Mouse (Mus musculus): ENCODE measurements around the gene Vps25. TPM values are rescaled to one million over a fixed set of nuclear protein-coding genes. Genes with fewer than 3 reads are reported as not detected.
A peak's percentile ranks its signal among the peaks of the same experiment; 100 is the strongest.

The Vps25 gene
- 122 and 133 TPM in 2 replicates for polyA plus RNA-seq (2014; fragmentation: Nextera tagmentation; extraction: Ambion mirVana)

DNA sequence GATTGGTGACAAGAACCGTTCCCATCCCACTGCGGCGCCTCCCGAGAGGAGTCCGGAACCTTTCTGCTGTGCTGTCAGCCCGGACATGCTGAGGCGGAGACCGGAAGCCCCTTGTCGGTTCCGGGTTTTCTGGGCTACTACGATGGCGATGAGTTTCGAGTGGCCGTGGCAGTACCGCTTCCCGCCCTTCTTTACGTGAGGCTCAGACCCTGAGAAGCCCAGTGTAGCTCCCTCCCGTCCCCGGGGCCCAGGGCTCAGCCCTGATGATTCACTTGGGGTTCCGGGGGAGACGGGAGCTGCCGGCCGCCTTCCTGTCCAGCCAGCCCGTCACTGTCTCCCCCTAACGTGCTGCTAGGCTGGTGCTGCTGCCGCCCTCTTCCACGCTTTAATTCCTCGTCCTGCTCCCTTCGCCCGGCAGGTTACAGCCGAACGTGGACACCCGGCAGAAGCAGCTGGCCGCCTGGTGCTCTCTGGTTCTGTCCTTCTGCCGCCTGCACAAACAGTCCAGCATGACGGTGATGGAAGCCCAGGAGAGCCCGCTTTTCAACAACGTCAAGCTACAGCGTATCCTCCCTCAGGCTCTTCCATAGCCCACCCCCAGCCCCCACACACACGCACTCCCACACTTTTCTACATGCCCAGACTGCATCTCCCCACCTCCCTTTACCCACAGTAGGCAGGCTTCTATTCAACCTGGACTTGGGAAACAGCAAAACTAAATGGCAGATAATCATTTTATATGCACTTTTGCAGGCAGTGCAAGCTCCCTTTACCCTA is at the start of gene Vps25:
Gene Vps25 (plus strand): TSS at position 95 of the 777 bp plus-strand sequence.
- peak within 1 kb of the TSS; percentile 92 for H3K4me2 ChIP-seq (replicated peaks)
- WGBS, result under 1% methylated on average over 40 of the region's 40 CpGs

DNA sequence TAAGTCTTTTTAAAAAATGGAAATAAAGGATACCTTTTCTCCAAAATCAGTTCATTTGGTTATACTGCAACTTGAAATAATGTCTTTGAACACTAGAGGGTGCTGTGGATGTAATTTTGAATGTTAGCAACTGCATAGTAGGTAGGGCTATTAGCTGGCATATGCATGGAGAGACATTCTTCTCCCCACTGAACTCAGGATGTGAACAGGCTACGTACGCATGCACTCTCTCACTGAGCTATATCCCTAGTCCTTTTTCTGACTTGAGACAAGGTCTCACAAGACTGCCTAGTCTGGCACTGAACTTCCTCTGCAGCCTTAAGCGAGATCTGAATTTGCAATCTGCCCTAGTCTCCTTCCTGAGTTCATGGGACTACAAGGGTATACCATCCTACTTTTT is 41.5 kb upstream of the Vps25 start:
- 41% methylated on average over 3 of the region's 3 CpGs for WGBS
- DNase-seq (ENCODE audit: low spot score), result peak; percentile 94
- Histone ChIP-seq H3K27ac (no peak overlapping the region), H3K9ac (no peak overlapping the region), H3K9me3 (ENCODE audit: control insufficient read depth, low read length) (no peaks in the 10 kb centered on the region), H3K4me1 (replicated peaks; ENCODE audit: control insufficient read depth, insufficient read depth, low read length) (no peaks in the 10 kb centered on the region), H3K36me3 (replicated peaks; ENCODE audit: control insufficient read depth, insufficient read depth) (peaks cover 77% of the 10 kb centered on the region), H3K4me2 (replicated peaks) (no peak overlapping the region), H3K27me3 (ENCODE audit: control insufficient read depth, insufficient read depth, low read length) (no peaks in the 10 kb centered on the region), H3K4me3 (replicated peaks; ENCODE audit: low read length) (no peak overlapping the region)
- ATAC-seq (ENCODE audit: low FRiP score), result no peak

More for the DNA sequence above, at the start of gene Vps25:
- ATAC-seq (ENCODE audit: low FRiP score) (peak; percentile 76; the same call in 1 of the 2 replicates), DNase-seq (ENCODE audit: low spot score) (peak; percentile 88)
- H3K36me3 ChIP-seq (replicated peaks; ENCODE audit: control insufficient read depth, insufficient read depth), result 0 out of 2 replicates have a peak, but pooled peaks cover 5% of the 10 kb centered on the region
- H3K9me3 ChIP-seq (ENCODE audit: control insufficient read depth, low read length), result no peaks in the 10 kb centered on the region
- H3K9ac ChIP-seq, result peak within 1 kb of the TSS; percentile 97
- H3K4me1 ChIP-seq (replicated peaks; ENCODE audit: control insufficient read depth, insufficient read depth, low read length), result peaks cover 15% of the 10 kb centered on the region
- peak within 1 kb of the TSS; percentile 90 for H3K27ac ChIP-seq
- H3K27me3 ChIP-seq (ENCODE audit: control insufficient read depth, insufficient read depth, low read length), result no peaks in the 10 kb centered on the region
- H3K4me3 ChIP-seq (replicated peaks; ENCODE audit: low read length), result peak within 1 kb of the TSS; percentile 93

DNA sequence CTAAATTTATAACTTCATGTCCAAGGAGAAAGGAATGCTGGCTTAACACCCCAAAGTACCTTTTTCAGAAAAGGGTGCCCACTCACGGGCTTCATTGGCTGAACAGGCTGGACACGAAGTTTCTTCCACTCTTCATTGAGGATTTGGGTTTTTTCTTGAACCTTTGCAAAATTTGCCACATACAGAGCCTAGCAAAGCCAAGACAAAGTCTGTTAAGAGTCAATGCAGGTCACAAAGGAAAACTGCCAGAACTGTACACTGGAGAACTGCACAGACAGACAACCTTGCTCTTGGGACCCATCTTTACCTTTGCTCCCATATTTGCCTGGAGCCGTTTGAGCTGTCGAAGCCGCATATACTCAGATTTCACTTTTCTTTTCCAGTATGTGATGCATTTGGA is 36.6 kb upstream of the Vps25 start:
- WGBS, result 93% methylated on average over 5 of the region's 5 CpGs

GRCm38 (mm10) chr11:101218436-101219055 is 35.0 kb upstream of the Vps25 start:
- Histone ChIP-seq H3K27me3 (ENCODE audit: control insufficient read depth, insufficient read depth, low read length) (no peaks in the 10 kb centered on the region), H3K36me3 (replicated peaks; ENCODE audit: control insufficient read depth, insufficient read depth) (peaks cover 47% of the 10 kb centered on the region)
- WGBS, result 84% methylated on average over 10 of the region's 10 CpGs

More for the DNA sequence above, 36.6 kb upstream of the Vps25 start:
- Histone ChIP-seq H3K9ac (no peak overlapping the region), H3K9me3 (ENCODE audit: control insufficient read depth, low read length) (no peaks in the 10 kb centered on the region), H3K4me3 (replicated peaks; ENCODE audit: low read length) (no peak overlapping the region), H3K4me2 (replicated peaks) (no peak overlapping the region), H3K4me1 (replicated peaks; ENCODE audit: control insufficient read depth, insufficient read depth, low read length) (no peaks in the 10 kb centered on the region), H3K36me3 (replicated peaks; ENCODE audit: control insufficient read depth, insufficient read depth) (peaks cover 56% of the 10 kb centered on the region), H3K27me3 (ENCODE audit: control insufficient read depth, insufficient read depth, low read length) (no peaks in the 10 kb centered on the region), H3K27ac (no peak overlapping the region)
- no peak for DNase-seq (ENCODE audit: low spot score)
- no peak for ATAC-seq (ENCODE audit: low FRiP score)

GRCm38 (mm10) chr11:101220853-101221252 is 32.7 kb upstream of the Vps25 start:
- Histone ChIP-seq H3K9me3 (ENCODE audit: control insufficient read depth, low read length) (no peaks in the 10 kb centered on the region), H3K4me3 (replicated peaks; ENCODE audit: low read length) (no peak overlapping the region), H3K27me3 (ENCODE audit: control insufficient read depth, insufficient read depth, low read length) (no peaks in the 10 kb centered on the region), H3K27ac (no peak overlapping the region), H3K4me1 (replicated peaks; ENCODE audit: control insufficient read depth, insufficient read depth, low read length) (0 out of 2 replicates have a peak, but pooled peaks cover 8% of the 10 kb centered on the region), H3K4me2 (replicated peaks) (no peak overlapping the region), H3K9ac (no peak overlapping the region), H3K36me3 (replicated peaks; ENCODE audit: control insufficient read depth, insufficient read depth) (peaks cover 26% of the 10 kb centered on the region)
- 51% methylated on average over 2 of the region's 2 CpGs for WGBS
- DNase-seq (ENCODE audit: low spot score) (no peak), ATAC-seq (ENCODE audit: low FRiP score) (no peak)

More at GRCm38 (mm10) chr11:101218436-101219055, 35.0 kb upstream of the Vps25 start:
- H3K4me1 ChIP-seq (replicated peaks; ENCODE audit: control insufficient read depth, insufficient read depth, low read length), result no peaks in the 10 kb centered on the region
- no peak for ATAC-seq (ENCODE audit: low FRiP score)
- H3K9me3 ChIP-seq (ENCODE audit: control insufficient read depth, low read length), result no peaks in the 10 kb centered on the region
- no peak overlapping the region for H3K9ac ChIP-seq
- H3K4me2 ChIP-seq (replicated peaks), result no peak overlapping the region
- no peak overlapping the region for H3K4me3 ChIP-seq (replicated peaks; ENCODE audit: low read length)
- DNase-seq (ENCODE audit: low spot score), result no peak
- no peak overlapping the region for H3K27ac ChIP-seq

DNA sequence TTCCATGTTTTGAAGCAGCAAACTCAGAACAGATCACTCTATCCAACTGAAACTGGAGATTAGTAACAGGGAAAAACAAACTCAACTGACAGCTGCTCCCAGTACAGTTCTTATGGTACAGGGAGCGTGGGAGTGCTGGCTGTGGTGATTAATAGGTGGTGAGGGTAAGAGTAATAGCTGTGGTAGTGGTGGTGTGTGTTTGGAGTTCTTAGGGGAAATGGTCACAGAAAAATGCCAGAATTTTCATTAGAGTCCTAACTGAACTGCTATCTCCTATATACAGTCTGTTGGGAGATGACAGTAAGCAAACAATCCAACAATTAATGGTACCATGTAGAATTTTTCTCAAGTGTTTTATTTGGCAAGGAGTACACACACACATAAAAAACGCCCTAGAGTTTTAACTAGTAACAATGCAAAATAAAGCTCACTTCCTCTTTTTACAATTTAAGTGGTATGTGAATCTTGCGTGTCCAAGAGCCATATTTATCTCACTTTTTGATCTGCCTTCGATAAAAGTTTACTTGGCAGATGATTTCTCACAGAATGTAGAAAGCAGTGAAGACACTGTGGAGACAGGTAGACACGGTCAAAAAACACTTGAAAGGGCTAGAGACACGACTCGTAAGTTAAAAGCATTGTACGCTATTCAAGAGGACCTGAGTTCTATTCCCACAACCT is 32.1 kb upstream of the Vps25 start:
- Histone ChIP-seq H3K36me3 (replicated peaks; ENCODE audit: control insufficient read depth, insufficient read depth) (peaks cover 20% of the 10 kb centered on the region), H3K9me3 (ENCODE audit: control insufficient read depth, low read length) (no peaks in the 10 kb centered on the region), H3K4me2 (replicated peaks) (no peak overlapping the region), H3K9ac (no peak overlapping the region), H3K4me3 (replicated peaks; ENCODE audit: low read length) (no peak overlapping the region), H3K27me3 (ENCODE audit: control insufficient read depth, insufficient read depth, low read length) (no peaks in the 10 kb centered on the region), H3K27ac (no peak overlapping the region), H3K4me1 (replicated peaks; ENCODE audit: control insufficient read depth, insufficient read depth, low read length) (0 out of 2 replicates have a peak, but pooled peaks cover 8% of the 10 kb centered on the region)
- ATAC-seq (ENCODE audit: low FRiP score), result no peak
- DNase-seq (ENCODE audit: low spot score), result peak; percentile 7
- 94% methylated on average over 8 of the region's 8 CpGs for WGBS

DNA sequence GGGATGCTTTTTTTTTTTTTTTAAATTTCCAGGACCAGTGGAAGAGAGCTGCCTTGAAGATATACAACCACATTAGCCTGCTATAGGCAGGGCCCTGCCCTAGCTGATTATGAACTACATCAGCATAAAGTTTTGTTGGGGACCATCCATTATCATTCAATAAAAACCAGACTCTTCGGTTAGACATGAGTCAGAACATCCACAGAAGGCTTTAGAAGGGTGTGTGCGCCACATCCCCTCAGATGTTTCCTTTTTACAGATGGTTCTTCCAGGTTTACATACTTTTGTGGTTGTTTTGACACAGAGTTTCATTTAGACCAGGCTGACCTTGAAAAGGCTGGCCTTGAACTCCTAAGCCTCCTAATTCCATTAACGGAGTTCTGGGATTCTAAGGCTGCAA is 29.2 kb upstream of the Vps25 start:
- Histone ChIP-seq H3K4me3 (replicated peaks; ENCODE audit: low read length) (no peak overlapping the region), H3K27ac (no peak overlapping the region), H3K4me2 (replicated peaks) (no peak overlapping the region), H3K36me3 (replicated peaks; ENCODE audit: control insufficient read depth, insufficient read depth) (no peaks in the 10 kb centered on the region), H3K9me3 (ENCODE audit: control insufficient read depth, low read length) (no peaks in the 10 kb centered on the region), H3K9ac (no peak overlapping the region), H3K4me1 (replicated peaks; ENCODE audit: control insufficient read depth, insufficient read depth, low read length) (0 out of 2 replicates have a peak, but pooled peaks cover 8% of the 10 kb centered on the region), H3K27me3 (ENCODE audit: control insufficient read depth, insufficient read depth, low read length) (no peaks in the 10 kb centered on the region)
- 91% methylated on average over 3 of the region's 3 CpGs for WGBS
- DNase-seq (ENCODE audit: low spot score) (peak; percentile 14), ATAC-seq (ENCODE audit: low FRiP score) (no peak)

GRCm38 (mm10) chr11:101225331-101226064 is 28.0 kb upstream of the Vps25 start:
- Histone ChIP-seq H3K4me1 (replicated peaks; ENCODE audit: control insufficient read depth, insufficient read depth, low read length) (0 out of 2 replicates have a peak, but pooled peaks cover 8% of the 10 kb centered on the region), H3K9me3 (ENCODE audit: control insufficient read depth, low read length) (no peaks in the 10 kb centered on the region), H3K9ac (peak overlapping the region; percentile 75), H3K4me2 (replicated peaks) (peak overlapping the region; percentile 85), H3K27me3 (ENCODE audit: control insufficient read depth, insufficient read depth, low read length) (no peaks in the 10 kb centered on the region), H3K4me3 (replicated peaks; ENCODE audit: low read length) (peak overlapping the region; percentile 77), H3K36me3 (replicated peaks; ENCODE audit: control insufficient read depth, insufficient read depth) (no peaks in the 10 kb centered on the region), H3K27ac (peak overlapping the region; percentile 23; the same call in 1 of the 2 replicates)
- 19% methylated on average over 25 of the region's 25 CpGs for WGBS
- DNase-seq (ENCODE audit: low spot score) (peak; percentile 23), ATAC-seq (ENCODE audit: low FRiP score) (no peak; the same call in 1 of the 2 replicates)

Data from hindbrain, embryonic 14.5 days (tissue).